In genomic region chr7:16221582-16222272, GRCm38 (mm10) we compare ENCODE assay signal across 8 mouse cellular contexts. TPM values are rescaled to one million over a fixed set of nuclear protein-coding genes. Genes with fewer than 3 reads are reported as not detected.
DNase-seq lines count a peak whose midpoint lies in the region; ATAC-seq and TF ChIP-seq lines count a peak whose summit lies in the region.

TSS of gene Dhx34 (minus strand) at chr7:16222037.

- H3K9me3 ChIP-seq in embryonic facial prominence, embryonic 15.5 days (replicated peaks) = no peaks in the 10 kb centered on the region
- no peaks in the 10 kb centered on the region for H3K9me3 ChIP-seq in limb, embryonic 14.5 days (ENCODE audit: control insufficient read depth, low read length)
- H3K9me3 ChIP-seq in midbrain, postnatal 0 days (ENCODE audit: low read length) = no peaks in the 10 kb centered on the region

- ATAC-seq in embryonic facial prominence, embryonic 15.5 days (ENCODE audit: insufficient number of reproducible peaks, low FRiP score, low TSS enrichment, low read depth) = peak; percentile 92
- ATAC-seq in limb, embryonic 14.5 days (ENCODE audit: low FRiP score, low read depth) = peak; percentile 96
- peak; percentile 93 for ATAC-seq in midbrain, postnatal 0 days (ENCODE audit: low FRiP score)

- peak; percentile 52; the same call in 1 of the 2 replicates for TF ChIP-seq CTCF in bone marrow, adult 2 months (IDR thresholded peaks at IDR 0.05; ENCODE audit: control insufficient read depth, insufficient read depth, low read length)
- peak; percentile 70 for TF ChIP-seq CTCF in midbrain, postnatal 0 days (IDR thresholded peaks at IDR 0.05)

- peaks cover 14% of the 10 kb centered on the region for H3K36me3 ChIP-seq in embryonic facial prominence, embryonic 15.5 days
- H3K36me3 ChIP-seq in limb, embryonic 14.5 days (ENCODE audit: control insufficient read depth, insufficient read depth, low read length) = peaks cover 14% of the 10 kb centered on the region; the same call in 1 of the 2 replicates
- H3K36me3 ChIP-seq in midbrain, postnatal 0 days (ENCODE audit: insufficient read depth, low read length) = peaks cover 8% of the 10 kb centered on the region

- peak within 1 kb of the TSS; percentile 77 for H3K27ac ChIP-seq in bone marrow, adult 2 months (ENCODE audit: control insufficient read depth, insufficient read depth, low read depth, low read length, poor library complexity)
- peak within 1 kb of the TSS; percentile 90 for H3K27ac ChIP-seq in embryonic facial prominence, embryonic 15.5 days (replicated peaks)
- peak within 1 kb of the TSS; percentile 87 for H3K27ac ChIP-seq in limb, embryonic 14.5 days (replicated peaks; ENCODE audit: low read depth, low read length)
- peak within 1 kb of the TSS; percentile 68 for H3K27ac ChIP-seq in midbrain, postnatal 0 days (ENCODE audit: low read depth, low read length)

- no peaks in the 10 kb centered on the region for H3K4me1 ChIP-seq in bone marrow, adult 2 months (ENCODE audit: control insufficient read depth, insufficient read depth, low read length)
- H3K4me1 ChIP-seq in embryonic facial prominence, embryonic 15.5 days = peaks cover 10% of the 10 kb centered on the region
- H3K4me1 ChIP-seq in limb, embryonic 14.5 days (ENCODE audit: control insufficient read depth, insufficient read depth, low read length) = 0 out of 2 replicates have a peak, but pooled peaks cover 5% of the 10 kb centered on the region
- peaks cover 8% of the 10 kb centered on the region; the same call in 1 of the 2 replicates for H3K4me1 ChIP-seq in midbrain, postnatal 0 days (ENCODE audit: insufficient read depth, low read length)

- TF ChIP-seq POLR2A in bone marrow, adult 2 months (IDR thresholded peaks at IDR 0.05; ENCODE audit: borderline replicate concordance, control insufficient read depth, low read depth, low read length) = peak; percentile 76; the same call in 1 of the 2 replicates
- TF ChIP-seq POLR2A in limb, embryonic 14.5 days (IDR thresholded peaks at IDR 0.05; ENCODE audit: borderline replicate concordance, extremely low read depth, insufficient read depth, insufficient read length) = peak; percentile 91; the same call in 1 of the 2 replicates

- H3K9ac ChIP-seq in embryonic facial prominence, embryonic 15.5 days = peak within 1 kb of the TSS; percentile 87
- peak within 1 kb of the TSS; percentile 80 for H3K9ac ChIP-seq in limb, embryonic 14.5 days (ENCODE audit: low read depth, low read length, severe bottlenecking)
- H3K9ac ChIP-seq in midbrain, postnatal 0 days (replicated peaks; ENCODE audit: low read length, poor library complexity, severe bottlenecking) = peak within 1 kb of the TSS; percentile 71

- peak within 1 kb of the TSS; percentile 70 for H3K4me2 ChIP-seq in embryonic facial prominence, embryonic 15.5 days (replicated peaks)
- H3K4me2 ChIP-seq in limb, embryonic 14.5 days (replicated peaks; ENCODE audit: low read depth, low read length, severe bottlenecking) = peak within 1 kb of the TSS; percentile 52
- peak within 1 kb of the TSS; percentile 55 for H3K4me2 ChIP-seq in midbrain, postnatal 0 days (ENCODE audit: low read depth, low read length, poor library complexity, severe bottlenecking)

- H3K4me3 ChIP-seq in bone marrow, adult 2 months (replicated peaks; ENCODE audit: control insufficient read depth, low read depth, low read length) = peak within 1 kb of the TSS; percentile 81
- peak within 1 kb of the TSS; percentile 70 for H3K4me3 ChIP-seq in embryonic facial prominence, embryonic 15.5 days (replicated peaks)
- peak within 1 kb of the TSS; percentile 67 for H3K4me3 ChIP-seq in limb, embryonic 14.5 days (replicated peaks; ENCODE audit: low read length)
- peak within 1 kb of the TSS; percentile 58 for H3K4me3 ChIP-seq in midbrain, postnatal 0 days (ENCODE audit: low read depth, low read length)

- no peaks in the 10 kb centered on the region for H3K27me3 ChIP-seq in embryonic facial prominence, embryonic 15.5 days
- no peaks in the 10 kb centered on the region for H3K27me3 ChIP-seq in limb, embryonic 14.5 days (ENCODE audit: control insufficient read depth, insufficient read depth, low read length)
- no peaks in the 10 kb centered on the region for H3K27me3 ChIP-seq in midbrain, postnatal 0 days (ENCODE audit: insufficient read depth, low read length)

- under 1% methylated on average over 34 of the region's 34 CpGs for WGBS in bone marrow, adult 2 months
- WGBS in embryonic facial prominence, embryonic 15.5 days = 1% methylated on average over 34 of the region's 34 CpGs
- WGBS in limb, embryonic 14.5 days = 2% methylated on average over 34 of the region's 34 CpGs
- under 1% methylated on average over 34 of the region's 34 CpGs for WGBS in midbrain, postnatal 0 days

- DNase-seq in 416B (ENCODE audit: low read depth) = peak; percentile 98
- DNase-seq in heart, adult 8-10 months (ENCODE audit: low spot score) = peak; percentile 94
- peak; percentile 97 for DNase-seq in kidney, adult 9 months
- DNase-seq in limb, embryonic 14.5 days (ENCODE audit: low spot score) = peak; percentile 94
- DNase-seq in midbrain, postnatal 0 days (ENCODE audit: low spot score) = peak; percentile 96
- DNase-seq in spleen, postnatal 14 days (ENCODE audit: low spot score in 2 of 2) = peak; percentile 92 to 94

RNA-seq across cellular contexts. Expression of gene Dhx34, which starts in this region (rescaled TPM):
- 9.4 and 11.9 TPM in 2 replicates for polyA plus RNA-seq in bone marrow, adult 2 months (2011; ENCODE audit: insufficient read depth, insufficient read length, low replicate concordance, missing spikeins)
- polyA plus RNA-seq in embryonic facial prominence, embryonic 15.5 days (2015; fragmentation: Nextera tagmentation; extraction: Ambion mirVana) = 14.5 and 15.5 TPM in 2 replicates
- total RNA-seq in heart, adult 8-10 months (2022) = 1 to 10 TPM; 6.6 to 9.5 (median 8.0) TPM
- 17.0 and 25.9 TPM in 2 replicates for polyA plus RNA-seq in limb, embryonic 14.5 days (2012; rRNA removed)
- 8.9 and 9.4 TPM in 2 replicates for polyA plus RNA-seq in limb, embryonic 14.5 days (2014; fragmentation: Nextera tagmentation; extraction: Ambion mirVana)
- 18.3 and 21.7 TPM in 2 replicates for total RNA-seq in midbrain, postnatal 0 days (2014; rRNA removed)
- 9.3 and 10.3 TPM in 2 replicates for polyA plus RNA-seq in midbrain, postnatal 0 days (2015; fragmentation: Nextera tagmentation; extraction: Ambion mirVana)

Comparison
In these comparisons a context has a peak if more than half of its experiments do, and no peak if none do; other contexts are left out.
1. Peak in every context shown above with its lines: DNase-seq, ATAC-seq, H3K4me3 ChIP-seq and H3K27ac ChIP-seq.